ENCODE assay signal across 8 mouse cellular contexts in the genomic region with DNA sequence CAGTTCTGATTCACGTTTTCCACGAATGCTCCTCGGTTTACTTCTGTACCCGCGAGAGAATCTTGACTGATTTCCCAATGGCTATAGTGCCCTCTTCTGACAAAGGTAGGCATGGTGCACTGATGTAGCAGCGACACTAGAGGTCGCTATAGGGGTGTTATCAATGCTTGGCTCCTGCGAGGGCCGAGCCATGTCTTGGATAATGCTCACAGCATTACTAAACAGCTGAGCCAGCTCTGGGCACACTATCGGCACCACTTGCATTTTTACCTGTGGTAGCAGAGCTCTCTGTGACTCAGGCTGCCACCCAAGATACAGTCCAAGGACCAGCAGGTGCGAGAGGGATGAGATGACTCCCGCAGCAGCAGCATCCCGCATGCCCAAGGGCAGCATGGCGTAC. TPM values are rescaled to one million over a fixed set of nuclear protein-coding genes. Genes with fewer than 3 reads are reported as not detected.
A peak's percentile ranks its signal among the peaks of the same experiment; 100 is the strongest.
DNase-seq lines count a peak whose midpoint lies in the region; ATAC-seq and TF ChIP-seq lines count a peak whose summit lies in the region.

No protein-coding gene starts in this region.

- peak; percentile 79 for ATAC-seq in monocyte, adult 5-6 weeks (replicated peaks; ENCODE audit: insufficient number of reproducible peaks, low FRiP score, low TSS enrichment, poor library complexity, severe bottlenecking)

- peak; percentile 92 for DNase-seq in 416B (ENCODE audit: low read depth)
- peak; percentile 57 for DNase-seq in T-cell, adult 2 months (ENCODE audit: low spot score)
- DNase-seq in heart, adult 18-20 months, result peak; percentile 79 to 82
- DNase-seq in kidney, adult 11 months, result peak; percentile 63
- peak; percentile 60 for DNase-seq in liver
- DNase-seq in testis, postnatal 10 days (ENCODE audit: low spot score), result peak; percentile 58

- no peak overlapping the region for H3K4me3 ChIP-seq in cortical plate, adult 2 months (ENCODE audit: insufficient read depth, low read length)

- peak; percentile 99 for TF ChIP-seq CTCF in cortical plate, adult 2 months (IDR thresholded peaks at IDR 0.05; ENCODE audit: extremely low read depth, insufficient read depth, low read length)

- TF ChIP-seq POLR2A in cortical plate, adult 2 months (IDR thresholded peaks at IDR 0.05; ENCODE audit: extremely low read depth, insufficient read depth, low read length), result no peak

- H3K4me1 ChIP-seq in cortical plate, adult 2 months (ENCODE audit: control insufficient read depth, insufficient read depth, low read length), result no peaks in the 10 kb centered on the region

- no peak overlapping the region for H3K27ac ChIP-seq in cortical plate, adult 2 months (ENCODE audit: insufficient read depth, low read length)

RNA-seq across cellular contexts. Expression of a gene that starts 2.6 kb away (rescaled TPM):
- polyA plus RNA-seq in cortical plate, adult 2 months (2012; rRNA removed), result 3.4 and 4.4 TPM in 2 replicates
- 10 to 100 TPM; 15.7 to 17.3 TPM for total RNA-seq in heart, adult 18-20 months (2021)
- 2.2 to 4.2 TPM (median 2.5 TPM) in 3 replicates for total RNA-seq in monocyte, adult 5-6 weeks (2017)

RNA-seq across cellular contexts. Expression of a gene that starts 7.4 kb away (rescaled TPM):
- 0.66 and 1.0 TPM in 2 replicates for polyA plus RNA-seq in cortical plate, adult 2 months (2012; rRNA removed)
- 1 to 10 TPM; 1.6 to 2.9 TPM for total RNA-seq in heart, adult 18-20 months (2021)
- 18.7 to 37.5 TPM (median 30.9 TPM) in 3 replicates for total RNA-seq in monocyte, adult 5-6 weeks (2017)

RNA-seq across cellular contexts. Expression of a gene that starts 15.5 kb away (rescaled TPM):
- polyA plus RNA-seq in cortical plate, adult 2 months (2012; rRNA removed), result 0.25 and 0.45 TPM in 2 replicates
- total RNA-seq in heart, adult 18-20 months (2021), result under 1 TPM; 0.25 to 0.41 TPM
- total RNA-seq in monocyte, adult 5-6 weeks (2017), result 14.5 to 27.0 TPM (median 18.8 TPM) in 3 replicates

RNA-seq across cellular contexts. Expression of a gene that starts 20.1 kb away (rescaled TPM):
- polyA plus RNA-seq in cortical plate, adult 2 months (2012; rRNA removed), result 0.15 and 0.17 TPM in 2 replicates
- under 1 TPM; 0.21 to 0.25 TPM for total RNA-seq in heart, adult 18-20 months (2021)
- total RNA-seq in monocyte, adult 5-6 weeks (2017), result 0.10 to 1.2 TPM (median 0.29 TPM) in 3 replicates

RNA-seq across cellular contexts. Expression of a gene that starts 23.1 kb away (rescaled TPM):
- 16.9 and 18.2 TPM in 2 replicates for polyA plus RNA-seq in cortical plate, adult 2 months (2012; rRNA removed)
- total RNA-seq in heart, adult 18-20 months (2021), result 1 to 10 TPM; 2.0 TPM
- 1.0 to 1.3 TPM in 2 of 3 replicates, not detected in the other for total RNA-seq in monocyte, adult 5-6 weeks (2017)

Comparison
In these comparisons a context has a peak if more than half of its experiments do, and no peak if none do; other contexts are left out.
1. RNA of a gene that starts 15.5 kb away (total RNA-seq): 14.5 to 27.0 TPM in monocyte, adult 5-6 weeks; 0.25 to 0.41 TPM in heart, adult 18-20 months; every median in the first group is over 10 times any median in the second.
2. Peak in every context shown above with its lines, with median percentiles within 50 percentile points of each other: DNase-seq.